Mouse (Mus musculus) left cerebral cortex, postnatal 10 days (tissue): ENCODE data around the gene Gm5426. TPM values are rescaled to one million over a fixed set of nuclear protein-coding genes. Genes with fewer than 3 reads are reported as not detected.
"Not testable (repeated sequence)": the region's sequence is repeated elsewhere in the genome, so short reads cannot be mapped to it uniquely, and the experiment has no call there.

ENCODE experiments used
- DNase-seq, 2 experiments: peaks; one replicate each; pipeline ENCODE4 v3.0.0; 2021 to 2022; ENCODE audit warnings: low spot score in 2 of 2, mixed read lengths in 1 of 2; ENCODE audit errors: extremely low spot score in 1 of 2
- intact Hi-C: fragments of 180-260 bp; cut with DNase I; formaldehyde crosslinking; loops from one replicate; pipeline ENCODE4 v1.15.1; 2025
- total RNA-seq, 2 experiments: library from RNA; stranded (reverse); gene quantifications; 2 replicates each; pipeline ENCODE4 v1.2.3; 2021

The Gm5426 gene
- total RNA-seq, 2 experiments from 2014 or later: not detected

DNA sequence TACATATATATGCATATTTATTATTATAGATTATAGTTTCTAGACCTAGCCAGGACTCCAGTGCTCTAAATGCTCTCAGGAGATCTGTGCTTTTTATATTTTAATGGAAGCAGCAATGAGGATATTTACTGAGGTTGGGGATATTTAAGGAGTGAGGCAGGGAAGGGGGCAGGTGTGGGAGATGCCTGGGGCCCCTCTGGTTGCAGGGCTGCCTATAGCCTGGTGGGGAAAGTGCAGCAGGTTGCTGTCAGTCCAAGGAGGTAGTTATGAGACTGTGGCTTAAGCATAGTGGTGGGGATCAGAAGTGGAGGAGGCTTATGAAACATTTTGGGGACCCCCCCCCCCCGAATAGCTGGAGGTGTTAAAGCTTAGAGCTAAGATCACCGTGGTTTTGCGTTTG lies 6.0 kb upstream of the Gm5426 start:
- intact Hi-C loops: loop anchor here (5.0 to 10.0 kb wide), 3 partner anchors 804 to 1564 kb away; partner anchors contain the start of gene Ccer1
- no peak for DNase-seq

DNA sequence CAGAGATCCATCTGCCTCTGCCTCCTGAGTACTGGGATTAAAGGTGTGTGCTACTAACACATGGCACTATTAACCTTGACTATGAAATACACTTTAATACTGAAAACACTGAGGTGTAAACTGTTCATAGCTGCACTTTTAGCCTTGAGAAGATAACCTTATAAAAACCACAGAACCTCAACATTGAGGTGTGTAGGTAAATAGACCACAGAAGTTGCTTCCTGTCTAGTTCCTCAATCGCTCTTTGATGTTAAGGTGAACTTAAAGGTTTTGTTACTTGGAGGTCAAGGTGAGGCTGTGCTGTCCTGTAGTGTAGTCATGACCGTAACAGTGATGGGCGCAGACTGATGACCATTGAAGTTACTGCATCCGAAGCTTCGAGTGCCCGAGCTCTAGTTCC lies 5.3 kb upstream of the Gm5426 start:
- intact Hi-C loops: loop anchor here (5.0 to 10.0 kb wide), 3 partner anchors 804 to 1564 kb away; partner anchors contain the start of gene Ccer1
- no peak for DNase-seq

DNA sequence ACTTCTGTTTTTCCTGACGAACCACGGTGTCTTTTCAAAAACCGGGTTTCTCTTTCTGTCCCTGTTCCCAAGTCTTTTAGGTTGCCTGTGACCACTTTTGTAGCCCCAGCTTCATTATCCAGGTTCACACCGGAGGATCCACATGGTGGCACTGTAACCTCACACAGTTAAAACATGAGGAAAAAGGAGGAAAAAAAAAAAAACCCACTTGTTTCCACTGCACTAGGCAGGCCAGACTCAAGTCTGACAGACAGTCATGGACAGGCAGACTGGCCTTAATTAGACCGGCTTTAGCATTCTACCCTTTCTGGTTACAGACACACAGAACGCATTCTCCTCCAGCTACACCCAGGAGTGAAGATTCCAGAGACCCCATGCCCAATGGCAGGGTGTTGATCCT lies 4.2 kb upstream of the Gm5426 start:
- peak; percentile 64 to 65 for DNase-seq
- intact Hi-C loops: loop anchor here (2.0 to 10.0 kb wide), 4 partner anchors 803 to 1563 kb away; partner anchors contain the start of gene Ccer1

DNA sequence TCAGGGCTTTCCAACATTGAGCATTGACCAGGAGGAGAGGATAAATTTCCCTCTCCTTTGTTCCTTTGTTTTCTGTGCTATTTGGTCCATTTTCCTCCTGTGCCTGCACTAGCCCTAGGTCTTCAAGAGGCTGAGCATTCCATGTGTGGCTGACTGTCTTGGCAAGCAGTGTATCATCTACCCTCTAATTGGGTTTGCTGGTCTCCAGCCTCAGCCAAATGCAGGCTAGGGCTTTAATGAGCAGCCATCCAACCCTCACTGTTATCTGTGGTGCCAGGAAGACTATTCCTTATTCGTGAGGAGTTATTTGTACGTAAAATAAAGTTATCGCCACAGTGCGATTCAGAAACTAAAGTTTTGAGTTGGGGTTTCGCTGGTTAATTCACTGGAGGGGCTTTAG lies 2.2 kb downstream of the Gm5426 start:
- intact Hi-C loops: loop anchor here (10.0 kb wide), 2 partner anchors 796 to 1556 kb away; partner anchors contain the start of gene Ccer1
- no peak for DNase-seq

DNA sequence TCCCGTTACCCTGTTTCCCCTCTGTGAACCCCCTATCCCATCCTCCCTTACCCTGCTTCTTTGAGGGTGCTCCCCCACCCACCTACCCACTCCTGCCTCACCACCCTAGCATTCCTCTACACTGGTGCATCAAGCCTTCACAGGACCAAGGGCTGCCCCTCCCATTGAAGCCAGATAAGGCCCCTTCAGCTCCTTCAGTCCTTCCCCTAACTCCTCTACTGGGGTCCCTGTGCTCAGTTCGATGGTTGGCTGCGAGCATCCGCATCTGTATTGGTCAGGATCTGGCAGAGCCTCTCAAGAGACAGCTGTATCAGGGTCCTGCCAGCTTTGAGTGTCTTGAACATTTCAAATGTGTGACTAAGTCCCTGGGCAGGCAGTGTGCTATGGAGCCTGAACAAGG lies 2.9 kb downstream of the Gm5426 start:
- DNase-seq: not testable (repeated sequence)
- intact Hi-C loops: loop anchor here (10.0 kb wide), 2 partner anchors 796 to 1556 kb away; partner anchors contain the start of gene Ccer1

DNA sequence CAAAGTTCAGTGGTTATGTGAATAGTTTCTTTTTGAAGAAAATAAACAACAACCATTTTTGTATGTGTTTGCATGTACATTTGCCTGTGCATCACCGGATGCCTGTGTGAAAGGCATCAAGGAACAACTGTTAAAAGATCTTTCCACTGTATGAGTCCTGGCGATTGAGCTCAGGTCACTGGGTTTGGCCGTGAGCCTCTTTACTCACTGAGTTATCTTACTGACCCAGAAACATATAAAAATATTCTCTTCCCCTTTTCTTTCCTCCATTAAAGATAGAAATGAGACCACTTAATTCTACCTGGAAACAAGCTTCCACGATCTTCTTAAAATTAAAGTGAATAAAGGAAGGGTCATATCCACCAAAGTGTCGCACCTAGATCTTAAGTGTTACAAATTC lies 10.2 kb downstream of the Gm5426 start:
- intact Hi-C loops: loop anchor here (5.0 kb wide), 1 partner anchor 56 kb away; no protein-coding TSS in a partner anchor
- DNase-seq: no peak

DNA sequence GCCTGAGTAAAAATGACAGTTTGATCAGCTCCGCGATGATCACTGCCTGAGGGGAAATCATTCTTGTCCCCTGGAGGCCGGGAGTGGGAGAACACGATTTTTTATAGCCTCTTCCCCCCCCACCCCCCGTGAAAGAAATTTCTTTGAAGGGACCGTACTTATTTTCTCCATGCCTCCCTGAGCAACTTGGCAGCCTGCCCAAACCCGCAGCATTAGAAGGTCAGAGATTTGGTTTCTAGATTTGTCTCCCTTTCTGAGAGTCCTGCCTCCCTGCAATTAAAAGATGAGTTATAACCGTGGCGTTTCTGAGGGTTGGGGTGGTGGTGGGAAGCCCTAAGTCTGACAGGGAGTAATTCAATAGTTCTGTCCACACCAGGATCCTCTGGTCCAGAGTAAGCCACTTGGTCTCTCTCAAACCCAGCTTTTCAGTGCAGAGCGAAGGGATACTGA lies 11.9 kb downstream of the Gm5426 start:
- DNase-seq: peak in 1 of 2 experiments; percentile 71
- intact Hi-C loops: loop anchor here (5.0 kb wide), 1 partner anchor 54 kb away; no protein-coding TSS in a partner anchor

GRCm38 (mm10) chr10:96150401-96151116 lies 14.2 kb downstream of the Gm5426 start:
- intact Hi-C loops: no loop called here
- no peak for DNase-seq

DNA sequence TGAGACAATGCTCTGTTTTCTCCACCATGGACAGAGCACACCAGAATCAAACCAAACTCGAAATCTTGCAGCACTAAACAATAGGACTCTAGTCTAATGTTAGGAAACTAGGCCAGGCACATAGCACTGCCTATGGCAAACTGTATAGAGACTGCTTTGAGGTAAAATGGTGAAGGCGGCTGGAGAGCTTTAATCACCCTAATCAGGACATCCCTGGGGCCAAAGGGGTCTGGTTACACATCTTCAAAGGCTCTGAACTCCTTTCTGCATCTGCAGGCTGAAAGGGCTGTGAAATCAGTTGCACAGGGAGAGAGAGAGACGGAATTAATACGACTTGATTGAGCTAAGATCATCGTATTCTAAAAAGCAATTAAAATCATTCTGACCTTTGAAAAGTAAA lies 16.9 kb downstream of the Gm5426 start:
- intact Hi-C loops: no loop called here
- DNase-seq: no peak

GRCm38 (mm10) chr10:96162975-96163706 lies 26.7 kb downstream of the Gm5426 start:
- DNase-seq: no peak
- intact Hi-C loops: no loop called here

GRCm38 (mm10) chr10:96163791-96164190 lies 27.4 kb downstream of the Gm5426 start:
- DNase-seq: no peak
- intact Hi-C loops: no loop called here

- intact Hi-C loops: no loop called here
- no peak for DNase-seq
These were observed 28.9 kb downstream of the Gm5426 start for GRCm38 (mm10) chr10:96165260-96165659.

DNA sequence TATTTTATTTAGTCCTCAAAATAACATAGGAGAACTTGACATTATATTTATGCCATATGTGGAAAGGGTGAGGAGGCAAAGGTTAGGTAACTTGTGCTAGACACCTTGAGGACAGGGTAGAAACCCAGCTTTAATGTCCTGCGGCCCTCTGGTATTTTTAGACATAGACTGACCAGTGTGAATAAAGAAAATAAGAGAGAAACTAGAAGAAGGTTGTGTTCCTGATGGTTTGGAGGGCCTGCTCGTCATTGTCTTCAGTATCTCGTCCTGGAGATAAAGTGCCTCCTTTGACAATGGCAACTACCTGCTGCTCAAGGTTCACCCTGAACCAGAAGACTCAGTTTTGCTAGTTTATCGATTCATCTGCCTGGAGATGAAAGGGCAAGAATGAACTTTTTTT lies 32.6 kb downstream of the Gm5426 start:
- intact Hi-C loops: no loop called here
- DNase-seq: no peak

- DNase-seq: no peak
- intact Hi-C loops: no loop called here
These were observed 35.1 kb downstream of the Gm5426 start for GRCm38 (mm10) chr10:96171546-96171945.

GRCm38 (mm10) chr10:96172964-96173363 lies 36.6 kb downstream of the Gm5426 start:
- no peak for DNase-seq
- intact Hi-C loops: no loop called here

DNA sequence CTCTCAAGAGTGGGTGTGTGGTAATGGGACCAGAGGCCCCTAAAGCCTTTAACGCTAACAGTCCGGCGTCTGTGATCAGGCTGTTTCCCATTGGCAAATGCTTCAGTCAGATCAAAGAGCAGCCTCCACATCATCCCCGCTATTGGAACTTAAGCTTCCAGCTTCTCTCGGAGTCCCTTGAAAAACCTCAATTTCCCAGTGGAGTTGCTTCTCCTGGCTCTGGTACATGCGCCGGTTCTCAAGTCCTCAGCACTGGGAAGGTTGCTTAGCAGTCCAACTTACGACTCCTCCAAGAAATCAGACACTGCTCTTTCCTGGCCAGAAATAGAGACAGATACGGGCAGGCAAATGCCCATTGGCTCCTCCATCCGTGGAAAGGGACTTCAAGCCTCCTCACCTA lies 37.4 kb downstream of the Gm5426 start:
- intact Hi-C loops: no loop called here
- DNase-seq: no peak

- intact Hi-C loops: no loop called here
- no peak for DNase-seq
These were observed 40.5 kb downstream of the Gm5426 start for GRCm38 (mm10) chr10:96176916-96177315.

- intact Hi-C loops: no loop called here
These were observed 44.4 kb downstream of the Gm5426 start for GRCm38 (mm10) chr10:96180554-96181397.

DNA sequence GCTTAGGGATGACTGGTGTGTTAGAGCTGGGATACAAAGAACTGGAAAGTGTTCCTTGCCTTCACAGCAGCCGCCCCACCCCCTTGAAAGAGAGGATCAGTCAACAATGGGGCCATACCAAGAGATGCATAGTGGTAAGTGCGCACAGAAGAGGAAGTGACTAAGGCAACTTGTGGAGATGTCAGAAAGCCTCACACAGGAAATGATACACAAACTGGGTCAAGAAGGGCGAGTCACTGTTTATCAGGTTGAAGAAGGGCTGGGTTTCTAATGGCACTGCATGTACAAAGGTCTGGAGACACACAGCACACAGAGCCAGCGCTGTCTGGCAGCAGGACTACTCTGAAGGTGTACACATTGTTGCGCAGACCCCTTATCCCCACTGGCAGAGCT lies 45.0 kb downstream of the Gm5426 start:
- intact Hi-C loops: no loop called here
- DNase-seq: no peak

More at GRCm38 (mm10) chr10:96180554-96181397, 44.4 kb downstream of the Gm5426 start:
- DNase-seq: no peak
